Mouse (Mus musculus): ENCODE results near the gene 4930447F04Rik.

Gene 4930447F04Rik

DNA sequence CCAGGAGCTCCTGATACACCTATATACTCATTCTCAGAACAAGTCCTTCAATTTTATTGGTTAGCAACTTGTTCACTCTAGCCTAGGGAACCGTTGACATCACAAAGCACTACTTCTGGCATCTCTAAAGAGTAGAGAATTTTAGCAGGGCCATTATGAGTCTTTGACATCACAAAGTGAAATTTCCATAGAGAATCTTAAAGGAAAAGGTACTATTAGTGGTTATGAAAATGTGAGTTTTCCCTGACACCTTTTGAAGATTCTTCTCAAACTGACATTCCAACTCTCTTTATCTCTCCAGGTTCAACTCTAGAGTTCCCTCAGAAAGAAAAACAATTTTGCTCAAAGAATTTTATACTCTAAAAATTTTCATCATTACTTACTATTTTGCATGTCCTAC lies at the start of gene 4930447F04Rik:
TSS of gene 4930447F04Rik (minus strand) at position 101 of the 400 bp plus-strand sequence.
- no peak for DNase-seq

All from cerebellum, postnatal 10 days (tissue).